Mouse (Mus musculus): Measurements from ENCODE around the gene Capzb. TPM values are rescaled to one million over a fixed set of nuclear protein-coding genes. Genes with fewer than 3 reads are reported as not detected.

The Capzb gene
- polyA plus RNA-seq, 1 experiment, result 238 TPM

GRCm38 (mm10) chr4:139164082-139164481, 28.6 kb upstream of the Capzb start:
- Histone ChIP-seq H3K36me3 (replicated peaks; ENCODE audit: low read length) (no peaks in the 10 kb centered on the region), H3K4me3 (replicated peaks) (no peak overlapping the region), H3K9me3 (peaks cover 14% of the 10 kb centered on the region; the same call in 1 of the 2 replicates), H3K27me3 (replicated peaks) (peaks cover 27% of the 10 kb centered on the region), H3K4me1 (no peaks in the 10 kb centered on the region)
- TF ChIP-seq GATA1 (IDR thresholded peaks at IDR 0.05; ENCODE audit: borderline replicate concordance, low read length) (no peak), FLI1 (IDR thresholded peaks at IDR 0.05; ENCODE audit: low read length) (no peak)

GRCm38 (mm10) chr4:139165259-139165658, 27.4 kb upstream of the Capzb start:
- 0 out of 2 replicates have a peak, but pooled peaks cover 5% of the 10 kb centered on the region for H3K4me1 ChIP-seq
- H3K36me3 ChIP-seq (replicated peaks; ENCODE audit: low read length), result no peaks in the 10 kb centered on the region
- TF ChIP-seq FLI1 (IDR thresholded peaks at IDR 0.05; ENCODE audit: low read length) (no peak), GATA1 (IDR thresholded peaks at IDR 0.05; ENCODE audit: borderline replicate concordance, low read length) (no peak)
- peaks cover 30% of the 10 kb centered on the region for H3K27me3 ChIP-seq (replicated peaks)
- no peak overlapping the region for H3K4me3 ChIP-seq (replicated peaks)
- H3K9me3 ChIP-seq, result peaks cover 7% of the 10 kb centered on the region; the same call in 1 of the 2 replicates

GRCm38 (mm10) chr4:139166244-139166643, 26.5 kb upstream of the Capzb start:
- TF ChIP-seq FLI1 (IDR thresholded peaks at IDR 0.05; ENCODE audit: low read length) (no peak), GATA1 (IDR thresholded peaks at IDR 0.05; ENCODE audit: borderline replicate concordance, low read length) (no peak)
- Histone ChIP-seq H3K4me3 (replicated peaks) (no peak overlapping the region), H3K27me3 (replicated peaks) (peaks cover 27% of the 10 kb centered on the region), H3K9me3 (peaks cover 7% of the 10 kb centered on the region; the same call in 1 of the 2 replicates), H3K36me3 (replicated peaks; ENCODE audit: low read length) (no peaks in the 10 kb centered on the region), H3K4me1 (0 out of 2 replicates have a peak, but pooled peaks cover 5% of the 10 kb centered on the region)

- H3K4me1 ChIP-seq, result 0 out of 2 replicates have a peak, but pooled peaks cover 5% of the 10 kb centered on the region
- no peak overlapping the region for H3K4me3 ChIP-seq (replicated peaks)
- no peaks in the 10 kb centered on the region for H3K36me3 ChIP-seq (replicated peaks; ENCODE audit: low read length)
- TF ChIP-seq GATA1 (IDR thresholded peaks at IDR 0.05; ENCODE audit: borderline replicate concordance, low read length) (no peak), FLI1 (IDR thresholded peaks at IDR 0.05; ENCODE audit: low read length) (no peak)
- peaks cover 29% of the 10 kb centered on the region for H3K27me3 ChIP-seq (replicated peaks)
- peaks cover 7% of the 10 kb centered on the region; the same call in 1 of the 2 replicates for H3K9me3 ChIP-seq
These were observed 25.6 kb upstream of the Capzb start for GRCm38 (mm10) chr4:139167107-139167506.

GRCm38 (mm10) chr4:139168985-139169747, 23.5 kb upstream of the Capzb start:
- Histone ChIP-seq H3K27me3 (replicated peaks) (peaks cover 24% of the 10 kb centered on the region), H3K4me3 (replicated peaks) (peak overlapping the region; percentile 11), H3K36me3 (replicated peaks; ENCODE audit: low read length) (no peaks in the 10 kb centered on the region), H3K9me3 (no peaks in the 10 kb centered on the region), H3K4me1 (0 out of 2 replicates have a peak, but pooled peaks cover 5% of the 10 kb centered on the region)
- TF ChIP-seq GATA1 (IDR thresholded peaks at IDR 0.05; ENCODE audit: borderline replicate concordance, low read length) (no peak), FLI1 (IDR thresholded peaks at IDR 0.05; ENCODE audit: low read length) (no peak)

GRCm38 (mm10) chr4:139169748-139170279, 22.9 kb upstream of the Capzb start:
- Histone ChIP-seq H3K36me3 (replicated peaks; ENCODE audit: low read length) (no peaks in the 10 kb centered on the region), H3K4me3 (replicated peaks) (no peak overlapping the region)
- TF ChIP-seq FLI1 (IDR thresholded peaks at IDR 0.05; ENCODE audit: low read length) (no peak), GATA1 (IDR thresholded peaks at IDR 0.05; ENCODE audit: borderline replicate concordance, low read length) (no peak)

GRCm38 (mm10) chr4:139175061-139175971, 17.4 kb upstream of the Capzb start:
- Histone ChIP-seq H3K27me3 (replicated peaks) (peaks cover 13% of the 10 kb centered on the region), H3K4me3 (replicated peaks) (no peak overlapping the region), H3K36me3 (replicated peaks; ENCODE audit: low read length) (peaks cover 2% of the 10 kb centered on the region), H3K9me3 (peaks cover 19% of the 10 kb centered on the region), H3K4me1 (peaks cover 24% of the 10 kb centered on the region)
- TF ChIP-seq GATA1 (IDR thresholded peaks at IDR 0.05; ENCODE audit: borderline replicate concordance, low read length), result no peak
- no peak for TF ChIP-seq FLI1 (IDR thresholded peaks at IDR 0.05; ENCODE audit: low read length)

More at GRCm38 (mm10) chr4:139169748-139170279, 22.9 kb upstream of the Capzb start:
- Histone ChIP-seq H3K27me3 (replicated peaks) (peaks cover 20% of the 10 kb centered on the region), H3K9me3 (no peaks in the 10 kb centered on the region), H3K4me1 (0 out of 2 replicates have a peak, but pooled peaks cover 5% of the 10 kb centered on the region)

GRCm38 (mm10) chr4:139176023-139176422, 16.7 kb upstream of the Capzb start:
- peaks cover 19% of the 10 kb centered on the region for H3K9me3 ChIP-seq
- TF ChIP-seq GATA1 (IDR thresholded peaks at IDR 0.05; ENCODE audit: borderline replicate concordance, low read length), result no peak
- TF ChIP-seq FLI1 (IDR thresholded peaks at IDR 0.05; ENCODE audit: low read length), result no peak
- H3K36me3 ChIP-seq (replicated peaks; ENCODE audit: low read length), result peaks cover 2% of the 10 kb centered on the region

GRCm38 (mm10) chr4:139177921-139178320, 14.8 kb upstream of the Capzb start:
- H3K4me1 ChIP-seq, result peaks cover 29% of the 10 kb centered on the region
- peaks cover 19% of the 10 kb centered on the region for H3K9me3 ChIP-seq
- H3K36me3 ChIP-seq (replicated peaks; ENCODE audit: low read length), result peaks cover 2% of the 10 kb centered on the region
- no peak overlapping the region for H3K4me3 ChIP-seq (replicated peaks)
- TF ChIP-seq FLI1 (IDR thresholded peaks at IDR 0.05; ENCODE audit: low read length) (no peak), GATA1 (IDR thresholded peaks at IDR 0.05; ENCODE audit: borderline replicate concordance, low read length) (no peak)
- peaks cover 18% of the 10 kb centered on the region for H3K27me3 ChIP-seq (replicated peaks)

More at GRCm38 (mm10) chr4:139176023-139176422, 16.7 kb upstream of the Capzb start:
- Histone ChIP-seq H3K4me3 (replicated peaks) (no peak overlapping the region), H3K27me3 (replicated peaks) (peaks cover 13% of the 10 kb centered on the region), H3K4me1 (peaks cover 24% of the 10 kb centered on the region)
